Mouse (Mus musculus) kidney, postnatal 10 days (tissue): Measurements from ENCODE around the gene Cfp.

Source experiments
- DNase-seq: peaks from one replicate; pipeline ENCODE4 v3.0.0; 2021; ENCODE audit warnings: mixed read lengths

Gene Cfp

GRCm38 (mm10) chrX:20931364-20931763 is at the start of gene Cfp:
Gene Cfp, minus strand, starts transcription at chrX:20931555.
- DNase-seq: no peak

DNA sequence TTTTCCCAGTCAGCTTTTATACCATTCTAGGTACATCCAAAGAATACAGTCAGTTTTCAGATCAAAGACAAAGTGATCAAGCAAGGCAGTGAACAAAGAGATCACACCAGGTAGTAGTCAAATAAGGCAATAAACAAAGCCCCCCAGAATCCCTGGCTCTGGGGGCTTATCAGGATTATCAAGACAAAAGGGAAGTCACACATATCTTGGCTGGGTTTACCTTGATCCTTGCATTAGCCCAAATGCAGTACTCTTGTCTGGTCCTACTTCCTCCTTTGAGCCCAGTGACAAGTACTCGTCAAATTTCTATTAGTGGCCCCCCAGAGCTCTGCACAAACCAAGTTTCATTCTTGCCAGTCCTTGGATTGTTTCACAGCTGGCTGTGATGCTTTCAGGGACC is 49.5 kb upstream of the Cfp start:
- DNase-seq: no peak

GRCm38 (mm10) chrX:20961477-20962378 is 30.4 kb upstream of the Cfp start, which contains the start of gene Uxt:
Gene Uxt, minus strand, starts transcription at chrX:20962017.
- DNase-seq: peak; percentile 93

DNA sequence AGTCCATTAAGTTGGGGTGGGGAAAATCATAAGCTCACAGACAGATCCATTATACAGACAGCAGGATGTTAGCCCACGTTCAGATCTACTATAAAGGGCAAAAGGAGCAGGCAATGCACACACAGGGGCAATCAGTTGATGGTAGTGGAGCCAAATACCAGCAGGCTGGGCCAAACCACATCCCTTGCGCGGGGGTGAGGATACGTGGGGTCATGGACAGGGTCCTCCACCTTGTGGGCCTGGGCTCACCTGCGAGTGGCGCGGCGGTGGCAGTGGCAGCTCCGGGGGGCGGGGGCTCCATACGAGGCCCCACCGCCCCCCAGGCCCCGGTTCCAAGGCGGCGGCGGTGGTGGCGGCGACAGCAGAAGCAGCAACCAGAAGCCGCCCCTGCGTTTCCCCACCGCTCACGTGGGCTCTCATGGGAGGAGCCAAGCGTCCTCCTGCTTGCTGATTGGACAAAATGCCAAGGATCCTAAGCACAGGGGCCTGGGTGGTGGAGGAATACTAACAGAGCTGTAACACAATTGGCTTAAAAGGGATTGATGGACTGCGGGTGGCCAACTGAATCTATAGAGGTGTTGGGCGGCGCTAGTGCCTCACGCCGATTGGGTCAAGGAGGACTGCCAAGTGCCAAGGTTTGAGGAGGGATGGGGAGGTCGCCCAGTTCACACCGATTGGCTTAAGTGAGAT is 19.0 kb upstream of the Cfp start, which contains the start of gene Elk1:
Gene Elk1 (minus strand): TSS at position 418 of the 690 bp plus-strand sequence.
- DNase-seq: peak; percentile 87

- DNase-seq: peak; percentile 70
Measured at GRCm38 (mm10) chrX:20946055-20946454, 14.7 kb upstream of the Cfp start.

DNA sequence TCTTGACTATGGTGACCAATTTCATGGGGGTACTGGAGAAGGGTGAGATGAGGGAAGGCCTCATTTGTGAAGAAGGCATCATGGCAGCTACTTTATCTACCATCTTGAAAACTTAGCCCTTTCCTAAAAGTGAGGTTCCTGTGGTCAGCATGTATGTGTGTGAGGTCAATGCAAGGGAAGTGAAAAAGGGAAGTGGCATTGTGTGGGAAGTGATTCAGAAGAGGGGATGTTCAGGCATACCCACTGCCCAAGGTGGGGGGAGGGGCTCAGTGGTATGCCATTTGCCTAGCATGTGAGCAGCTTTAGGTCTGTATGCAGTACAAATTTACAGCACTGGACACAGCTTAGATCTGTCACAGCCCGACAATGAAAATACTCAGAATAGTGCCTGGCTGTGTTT is 608 bp upstream of the Cfp start:
- DNase-seq: peak; percentile 5

DNA sequence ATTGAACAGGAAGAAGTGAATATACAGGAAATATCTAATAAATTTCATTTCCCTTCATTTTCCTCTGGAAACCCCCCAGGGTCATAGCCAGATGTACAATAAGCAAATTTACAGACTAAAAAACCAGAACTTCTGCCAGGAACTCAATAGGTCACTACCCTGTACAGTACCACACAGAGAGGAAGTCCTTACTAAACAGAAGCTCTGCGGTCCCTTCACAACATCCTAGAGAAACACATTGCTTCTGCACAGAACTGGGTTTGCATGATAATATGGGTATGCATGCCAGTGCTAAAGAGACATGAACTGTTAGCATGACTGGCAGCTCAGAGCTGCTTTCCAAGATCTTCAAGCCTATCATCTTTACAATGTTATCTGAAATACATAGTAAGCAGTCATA is 1.5 kb downstream of the Cfp start:
- no peak for DNase-seq

DNA sequence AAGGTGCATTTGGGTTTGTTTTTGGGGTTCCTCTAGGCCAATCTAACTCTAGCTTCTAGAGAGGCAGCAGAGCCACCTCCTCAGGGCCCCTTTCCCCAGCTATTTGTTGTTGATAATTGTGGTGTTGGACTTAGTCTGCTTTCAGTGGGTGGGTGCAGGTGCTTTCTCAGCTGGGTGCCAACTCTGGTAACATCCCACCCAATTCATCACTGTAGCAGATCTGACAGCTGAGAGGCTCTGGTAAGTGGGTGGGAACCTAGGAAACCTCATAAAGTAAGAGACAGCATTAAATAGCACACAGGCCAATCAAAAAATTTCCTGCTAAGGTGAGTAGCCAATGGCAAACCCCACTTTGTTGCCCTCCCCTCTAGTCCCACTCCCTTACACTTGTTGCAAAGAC is 6.4 kb downstream of the Cfp start:
- DNase-seq: no peak

GRCm38 (mm10) chrX:20923506-20923905 is 7.8 kb downstream of the Cfp start:
- DNase-seq: no peak

GRCm38 (mm10) chrX:20921366-20921765 is 10.0 kb downstream of the Cfp start:
- DNase-seq: no peak

- peak; percentile 85 for DNase-seq
Measured at GRCm38 (mm10) chrX:20920844-20921364, 10.5 kb downstream of the Cfp start, which contains the start of gene Syn1. Gene Syn1, minus strand, starts transcription at chrX:20921004.

DNA sequence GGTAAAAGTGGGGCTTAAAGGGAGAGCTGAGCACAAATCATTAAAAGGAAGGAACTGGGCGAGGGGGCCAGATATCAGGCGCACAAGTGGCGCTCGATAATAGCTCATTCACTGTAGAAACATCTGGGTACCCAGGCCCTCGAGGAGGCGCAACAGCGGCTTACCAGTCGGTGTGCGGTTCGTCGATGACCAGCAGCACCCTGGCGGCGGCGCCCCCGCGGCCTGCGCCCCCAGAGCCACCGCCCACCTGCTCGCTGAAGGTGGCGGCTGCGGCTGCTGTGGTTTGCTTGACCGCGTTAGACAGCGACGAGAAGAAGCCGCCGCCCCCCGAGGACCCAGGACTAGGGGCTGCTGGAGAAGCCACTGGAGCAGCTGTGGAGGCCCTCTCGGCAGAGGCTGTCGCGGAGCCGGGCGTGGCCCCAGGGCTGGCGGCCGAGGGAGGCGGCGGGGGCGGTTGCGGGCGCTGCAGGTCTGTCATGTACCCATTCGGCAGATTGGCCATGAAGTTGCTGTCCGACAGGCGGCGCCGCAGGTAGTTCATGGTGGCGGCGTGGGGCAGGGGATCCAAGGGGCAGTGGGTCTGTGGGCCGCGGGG is 11.0 kb downstream of the Cfp start:
- no peak for DNase-seq

DNA sequence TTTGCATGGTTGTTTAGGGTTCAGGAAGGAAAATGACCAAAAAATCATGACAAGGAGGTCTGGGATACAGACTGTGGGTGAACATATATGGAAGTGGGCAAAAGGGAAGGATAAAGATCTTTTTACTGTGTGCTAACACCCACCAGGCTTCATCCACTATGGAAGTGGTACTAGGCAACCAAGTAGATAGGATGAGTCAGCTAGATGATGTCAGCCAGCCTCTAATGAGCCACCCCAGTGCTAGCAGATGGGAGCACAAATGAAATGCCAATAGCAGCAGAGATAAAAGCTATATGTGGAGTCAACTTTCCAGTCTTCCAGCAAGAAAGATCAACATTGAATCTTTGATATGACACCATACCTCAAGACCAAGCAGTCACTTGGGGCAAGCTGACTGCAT is 16.3 kb downstream of the Cfp start:
- DNase-seq: no peak

DNA sequence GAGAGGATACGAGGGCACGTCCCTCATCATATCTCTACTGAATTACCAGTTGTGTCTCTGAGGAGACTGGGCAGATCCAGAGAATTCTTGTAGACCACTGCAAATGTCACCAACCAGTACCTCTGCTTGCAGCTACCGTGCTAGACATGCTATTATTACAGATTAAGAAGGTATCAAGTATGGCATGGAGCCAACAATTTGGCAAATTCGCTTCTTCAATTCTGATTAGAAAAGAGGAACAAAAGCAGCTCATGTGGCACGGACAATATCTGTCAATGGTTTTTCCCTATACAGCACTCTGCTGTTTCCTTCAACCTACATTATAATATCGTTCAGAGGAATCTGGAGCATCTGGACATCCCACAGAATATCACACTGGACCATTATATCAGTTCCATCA is 17.6 kb downstream of the Cfp start:
- no peak for DNase-seq

- no peak for DNase-seq
Measured at GRCm38 (mm10) chrX:20910074-20910473, 21.3 kb downstream of the Cfp start.
